Mouse (Mus musculus) left cerebral cortex, postnatal 14 days (tissue): Measurements from ENCODE around the gene Gm20388. TPM values are rescaled to one million over a fixed set of nuclear protein-coding genes. Genes with fewer than 3 reads are reported as not detected.

ENCODE experiments used
- DNase-seq, 2 experiments: peaks; one replicate each; pipeline ENCODE4 v3.0.0; 2021 to 2022; ENCODE audit warnings: low spot score in 2 of 2, mixed read lengths in 1 of 2
- intact Hi-C: fragments of 180-260 bp; cut with DNase I; formaldehyde crosslinking; loops from one replicate; pipeline ENCODE4 v1.15.1; 2025
- total RNA-seq, 2 experiments: library from RNA; stranded (reverse); gene quantifications; 2 replicates each; pipeline ENCODE4 v1.2.3; 2021

The Gm20388 gene
- total RNA-seq, 2 experiments from 2014 or later, result 2.8 to 7.3 TPM

DNA sequence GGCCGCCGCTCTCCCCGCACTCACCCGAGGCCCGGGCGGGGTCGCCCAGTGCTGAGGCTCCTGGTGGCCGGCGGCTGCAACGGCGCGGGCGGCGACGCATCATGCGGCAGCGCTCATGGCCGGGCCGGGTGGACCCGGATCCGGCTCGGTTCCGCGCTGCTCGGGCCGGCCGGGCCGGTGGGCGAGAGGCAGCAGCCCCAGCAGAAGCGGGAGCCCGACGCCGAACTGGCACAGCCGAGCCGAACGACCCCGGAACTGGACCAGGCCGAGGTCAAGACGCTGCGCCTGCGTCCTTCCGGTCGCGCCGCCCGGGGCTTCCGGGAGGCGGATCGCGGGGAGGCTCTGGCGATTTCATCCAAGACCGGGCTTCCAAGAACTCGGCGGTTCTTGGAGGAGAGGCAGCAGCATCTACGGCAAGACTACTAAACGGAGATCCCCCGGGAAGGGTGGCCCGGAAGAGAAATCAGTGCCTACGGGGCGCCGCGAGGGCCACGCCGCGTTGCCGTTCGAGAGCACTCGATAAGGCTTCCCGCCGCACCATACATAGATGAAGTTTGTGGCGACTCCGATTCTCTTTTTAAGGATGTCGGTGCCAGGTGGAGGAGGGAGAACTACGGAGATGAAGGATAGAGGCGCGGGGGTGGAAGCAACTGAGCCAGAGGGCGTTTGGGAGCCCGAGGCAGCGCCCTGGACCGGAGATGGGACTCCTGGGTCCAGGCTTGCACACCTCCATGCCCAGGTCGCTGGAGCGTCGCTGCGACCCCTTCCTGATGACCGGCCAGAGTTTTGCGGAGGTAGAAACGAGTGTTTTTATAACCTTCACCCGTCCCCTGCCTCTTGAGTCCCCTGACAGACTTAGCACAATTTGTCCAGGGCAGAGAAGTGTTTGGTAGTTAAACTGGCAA, 190.7 kb downstream of the Gm20388 start, which contains the start of gene Zdhhc7:
Gene Zdhhc7, minus strand, starts transcription at position 415 of the 905 bp plus-strand sequence.
- DNase-seq, result peak; percentile 84 to 86
- intact Hi-C loops, result no loop called here

DNA sequence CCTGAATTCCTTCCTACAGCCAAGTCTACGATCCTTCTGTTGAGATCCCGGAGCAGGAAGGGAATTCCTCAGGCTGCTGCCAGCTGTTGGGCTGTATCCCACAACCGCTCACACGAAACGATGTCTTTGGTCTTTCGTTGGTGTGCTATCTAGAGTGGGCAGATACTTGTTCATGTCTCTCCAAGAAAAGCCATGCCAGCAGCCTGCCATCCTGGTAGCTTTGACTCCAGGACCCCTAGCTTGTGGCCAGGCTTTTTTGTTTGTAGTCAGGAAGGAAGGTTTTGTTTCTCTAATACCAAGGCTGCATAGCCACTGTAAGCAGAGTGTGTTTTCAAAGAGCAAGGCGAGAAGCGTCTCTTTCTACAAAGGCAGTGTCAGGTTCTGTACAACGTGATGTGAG, 193.3 kb downstream of the Gm20388 start:
- intact Hi-C loops, result no loop called here
- no peak for DNase-seq

DNA sequence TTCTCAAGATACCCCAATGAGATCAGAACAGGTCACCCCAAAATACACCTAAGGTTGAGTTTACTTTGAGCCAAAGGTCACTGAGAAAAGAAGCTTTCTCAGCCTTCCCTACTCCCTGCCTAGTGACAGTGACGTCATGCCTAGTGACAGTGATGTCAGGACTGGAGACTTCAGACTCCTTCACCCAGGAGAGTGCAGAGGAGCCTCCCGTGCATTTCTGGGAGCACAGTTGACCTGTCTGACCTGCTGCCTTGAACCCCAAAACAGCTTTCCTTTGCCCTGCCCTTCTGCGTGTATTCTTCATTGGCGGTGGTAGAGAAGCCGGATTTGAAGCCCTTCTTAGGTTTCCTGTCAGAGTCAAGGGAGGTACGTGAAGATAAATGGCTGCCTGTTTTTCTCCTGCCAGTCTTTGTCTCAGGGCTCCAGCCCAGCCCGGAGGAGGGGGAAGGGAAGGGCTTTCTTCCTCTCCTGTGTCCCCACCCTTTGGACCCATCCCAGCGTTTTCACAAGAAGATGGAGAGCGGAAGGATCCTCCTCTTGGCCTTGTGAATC, 194.2 kb downstream of the Gm20388 start:
- no peak for DNase-seq
- intact Hi-C loops, result no loop called here

DNA sequence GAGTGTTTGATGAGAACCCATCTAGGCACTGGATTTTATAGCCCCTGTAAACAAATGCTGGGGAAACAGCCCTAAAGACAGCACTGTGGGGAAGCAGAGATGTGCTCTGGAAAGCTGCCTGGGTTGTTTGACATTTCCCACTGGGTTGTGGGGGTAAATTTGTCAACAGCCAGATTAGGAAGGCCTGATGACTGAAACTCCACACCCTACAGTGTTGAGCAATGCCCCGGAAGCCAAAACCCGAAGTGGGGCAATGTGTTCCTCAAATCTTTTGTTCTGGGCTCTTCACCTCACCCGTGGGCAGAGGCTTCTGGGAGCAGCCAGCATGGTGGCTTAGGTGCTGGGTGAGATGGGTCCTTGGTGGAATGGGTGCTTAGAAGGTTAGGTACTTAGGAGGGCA, 198.5 kb downstream of the Gm20388 start:
- intact Hi-C loops, result no loop called here
- DNase-seq, result no peak

DNA sequence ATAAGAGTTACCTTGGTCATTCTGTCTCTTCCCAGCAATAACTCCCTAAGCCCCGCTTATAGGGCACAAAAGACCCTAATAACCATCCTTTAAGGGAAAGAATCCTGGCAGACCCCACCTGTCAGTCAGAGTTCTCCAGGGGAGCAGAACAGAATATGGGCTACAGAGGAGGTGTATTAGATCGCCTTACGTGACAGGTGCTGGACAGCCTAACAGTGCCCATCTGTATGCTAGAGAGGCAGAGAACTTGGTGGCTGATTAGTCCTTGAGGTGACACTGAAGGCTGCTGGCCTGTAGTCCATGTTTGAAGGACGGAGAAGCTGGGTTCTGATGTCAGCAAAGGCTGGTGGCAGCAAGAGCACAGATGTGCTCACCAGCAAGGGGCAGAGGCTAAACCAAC, 200.3 kb downstream of the Gm20388 start:
- no peak for DNase-seq
- intact Hi-C loops, result no loop called here

DNA sequence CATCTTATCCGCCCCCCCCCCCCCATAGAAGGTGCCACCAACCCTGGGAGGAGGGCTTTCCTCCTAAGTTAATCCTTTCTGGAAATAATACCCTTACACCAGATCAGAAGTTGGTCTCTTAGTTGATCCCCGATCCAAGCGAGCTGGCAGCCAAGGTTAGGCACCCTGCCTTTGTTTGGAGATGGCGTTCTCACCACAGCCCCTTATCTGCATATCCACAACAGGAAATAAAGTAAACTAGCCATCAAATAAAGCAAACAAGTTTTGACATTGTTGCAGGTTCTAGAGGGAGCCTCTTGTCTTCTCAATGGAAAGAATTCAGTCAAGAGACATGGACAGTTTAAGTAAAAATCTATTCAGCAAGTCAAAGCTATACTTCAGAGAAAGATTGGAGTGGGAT, 200.7 kb downstream of the Gm20388 start:
- intact Hi-C loops, result no loop called here
- DNase-seq, result no peak

DNA sequence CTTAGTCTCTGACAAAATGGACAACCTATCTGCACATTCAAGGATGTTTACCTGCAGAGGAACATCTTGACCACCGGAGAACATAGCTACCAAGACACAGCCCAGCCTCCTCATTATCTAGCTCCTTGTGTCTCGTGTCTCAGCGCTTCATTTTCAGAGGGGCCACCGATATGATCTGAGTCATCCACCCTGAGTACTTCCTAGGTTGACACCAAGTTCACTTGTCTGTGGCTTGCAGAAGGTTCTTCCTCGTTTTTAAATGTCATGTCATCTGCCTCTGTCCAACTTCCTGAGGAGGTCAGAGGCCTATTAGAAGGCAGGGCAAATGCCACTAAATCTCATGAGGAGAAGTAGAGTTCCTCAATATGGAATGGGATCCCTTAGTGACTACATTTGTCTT, 201.9 kb downstream of the Gm20388 start:
- no peak for DNase-seq
- intact Hi-C loops, result no loop called here

DNA sequence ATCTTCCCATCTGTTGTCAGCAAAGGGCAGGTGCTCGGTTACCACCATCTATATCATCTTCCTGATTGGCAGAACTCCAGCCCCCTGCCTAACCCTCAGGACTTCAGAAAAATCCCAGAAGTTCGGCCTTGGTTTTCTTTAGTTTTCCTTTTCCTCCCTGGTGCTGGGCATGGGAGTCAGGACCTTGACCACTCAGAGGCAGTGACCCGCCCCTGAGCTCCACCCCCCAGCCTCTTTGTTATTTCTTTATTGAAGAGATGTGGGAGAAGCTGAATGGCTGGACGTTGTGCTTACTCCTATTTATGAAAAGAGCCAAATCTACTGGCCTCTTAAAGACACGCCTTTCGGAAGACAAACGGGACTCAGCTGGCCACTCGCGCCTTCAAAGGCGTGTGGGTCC, 202.7 kb downstream of the Gm20388 start:
- DNase-seq, result no peak
- intact Hi-C loops, result no loop called here

DNA sequence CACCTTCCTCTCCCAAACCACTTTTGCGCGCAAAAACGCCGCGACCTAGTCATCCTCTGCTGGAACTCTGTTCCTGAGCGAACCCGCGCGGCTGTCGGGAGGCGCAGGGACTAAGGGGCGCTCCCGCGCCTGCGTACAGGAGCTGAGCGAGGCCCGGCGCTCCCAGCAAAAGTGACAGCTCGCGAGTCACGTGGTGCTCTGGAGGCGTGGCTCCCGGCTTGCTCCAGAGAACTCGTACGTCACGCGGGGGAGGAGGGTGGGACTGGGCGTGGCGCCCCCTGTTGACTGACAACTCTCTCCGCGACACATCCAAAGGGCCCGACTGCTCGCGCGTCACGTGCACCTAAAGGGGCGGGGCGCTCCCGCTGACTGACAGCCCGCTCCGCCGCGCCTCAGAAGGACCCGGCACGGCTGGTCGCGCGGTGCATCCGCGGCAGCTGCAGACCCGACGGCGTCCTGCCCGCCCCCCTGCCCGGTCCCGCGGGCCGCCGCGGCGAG, 203.2 kb downstream of the Gm20388 start, which contains the start of gene 6430548M08Rik:
Gene 6430548M08Rik, plus strand, starts transcription at position 395 of the 498 bp plus-strand sequence.
- intact Hi-C loops, result no loop called here
- peak; percentile 100 for DNase-seq

DNA sequence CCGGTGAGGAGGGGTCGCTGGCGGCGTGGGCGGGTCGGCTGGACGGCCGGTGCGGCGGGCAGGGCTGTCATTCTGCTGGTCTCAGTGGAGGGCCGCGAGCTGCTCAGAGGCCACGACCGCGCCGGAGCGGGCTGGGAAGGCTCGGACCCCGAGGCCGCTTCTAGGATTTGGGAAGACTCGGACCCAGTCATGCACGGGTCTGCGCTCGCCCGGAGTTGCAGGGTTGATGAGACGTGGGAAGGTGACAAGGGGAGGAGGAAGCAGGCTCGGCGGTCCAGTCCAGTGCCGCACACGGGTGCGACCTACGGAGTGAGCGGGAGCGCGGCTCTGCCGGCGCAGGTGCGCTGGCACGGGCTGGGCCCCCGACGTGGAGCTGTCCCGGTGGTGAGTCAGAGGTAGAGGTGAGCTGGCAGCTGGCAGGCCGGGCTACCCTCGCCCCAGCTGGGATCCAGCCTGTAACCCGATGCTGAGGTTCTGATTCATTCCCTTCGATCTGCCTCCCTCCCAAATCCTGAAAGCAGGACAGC, 203.7 kb downstream of the Gm20388 start:
- DNase-seq, result no peak
- intact Hi-C loops, result no loop called here

DNA sequence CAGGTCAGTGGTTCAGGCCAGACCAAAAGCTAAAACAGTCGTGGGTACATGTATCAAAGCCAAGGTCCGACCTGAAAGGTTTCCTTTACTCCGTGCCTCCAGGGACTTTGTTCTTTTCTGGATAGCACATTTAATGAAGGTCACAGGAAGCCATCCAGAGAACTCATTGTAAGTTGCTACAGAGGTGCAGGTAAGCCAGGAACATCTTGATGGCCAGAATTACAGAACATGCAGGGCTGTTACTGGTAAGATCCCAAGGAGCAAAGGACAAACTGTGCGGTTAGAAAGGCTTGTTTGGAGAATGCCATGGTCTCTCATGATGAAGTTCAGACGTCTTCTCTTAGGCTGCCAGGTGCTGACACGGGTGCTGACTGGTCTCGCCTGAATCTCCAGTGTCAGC, 206.0 kb downstream of the Gm20388 start:
- no peak for DNase-seq
- intact Hi-C loops, result no loop called here

DNA sequence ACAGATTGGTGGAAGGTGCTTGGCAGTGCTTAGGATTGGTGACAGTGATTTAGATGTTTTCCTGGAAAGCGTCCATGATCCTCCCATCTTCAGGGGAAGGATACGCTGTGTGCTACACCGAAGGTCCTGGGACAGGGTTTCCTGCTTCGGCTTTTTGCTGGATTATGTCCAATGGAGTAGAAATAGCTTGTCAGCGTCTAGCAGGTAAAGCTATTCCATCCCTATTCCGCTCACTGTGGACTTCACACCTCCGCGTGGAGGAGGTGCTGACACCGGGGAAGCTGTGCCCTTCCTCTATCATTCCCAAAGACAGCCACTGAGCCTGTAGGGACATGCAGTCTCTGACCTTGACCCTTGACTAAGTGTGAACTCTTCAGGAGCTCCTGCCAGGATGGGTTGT, 207.5 kb downstream of the Gm20388 start:
- no peak for DNase-seq
- intact Hi-C loops, result no loop called here

DNA sequence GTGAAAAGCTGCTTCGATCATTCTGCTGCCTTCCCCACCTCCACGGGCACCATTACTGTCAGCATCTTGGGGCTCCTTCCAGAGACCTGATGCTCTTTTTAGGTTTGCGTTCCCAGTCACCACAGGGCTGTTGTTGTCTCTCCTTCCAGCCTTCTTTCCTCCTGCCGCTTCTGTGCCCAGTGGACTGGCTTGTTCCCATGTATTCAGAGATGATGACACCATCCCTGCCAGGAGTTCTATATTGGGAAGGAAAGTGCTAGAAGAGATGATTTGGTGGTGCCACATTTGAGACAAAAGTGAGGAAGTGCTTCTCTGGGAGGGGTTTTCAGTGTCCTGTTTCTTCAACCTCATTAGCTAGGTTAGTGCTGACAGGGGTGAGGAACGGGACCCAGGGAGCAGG, 208.2 kb downstream of the Gm20388 start:
- peak in 1 of 2 experiments; percentile 60 for DNase-seq
- intact Hi-C loops, result no loop called here

DNA sequence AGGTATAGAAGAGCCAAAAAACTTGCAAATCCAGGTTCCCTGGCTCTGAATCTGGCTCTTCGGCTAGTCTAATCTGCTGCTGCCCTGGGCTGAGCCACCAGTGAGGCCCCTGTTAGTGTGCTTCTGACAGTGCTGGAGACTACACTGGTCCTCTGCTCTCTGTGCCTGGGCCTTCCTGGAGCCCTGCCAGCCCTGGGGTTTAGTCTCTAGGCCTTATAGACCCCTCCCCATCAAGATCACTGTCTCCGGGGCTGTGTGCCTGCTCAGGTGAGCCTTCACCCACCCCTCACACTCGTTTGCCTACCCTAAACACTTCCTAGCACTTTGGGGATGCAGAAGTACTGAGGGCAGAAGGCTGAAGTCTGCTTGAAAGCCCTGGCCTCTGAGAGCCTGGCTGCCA, 208.8 kb downstream of the Gm20388 start:
- intact Hi-C loops, result no loop called here
- no peak for DNase-seq

DNA sequence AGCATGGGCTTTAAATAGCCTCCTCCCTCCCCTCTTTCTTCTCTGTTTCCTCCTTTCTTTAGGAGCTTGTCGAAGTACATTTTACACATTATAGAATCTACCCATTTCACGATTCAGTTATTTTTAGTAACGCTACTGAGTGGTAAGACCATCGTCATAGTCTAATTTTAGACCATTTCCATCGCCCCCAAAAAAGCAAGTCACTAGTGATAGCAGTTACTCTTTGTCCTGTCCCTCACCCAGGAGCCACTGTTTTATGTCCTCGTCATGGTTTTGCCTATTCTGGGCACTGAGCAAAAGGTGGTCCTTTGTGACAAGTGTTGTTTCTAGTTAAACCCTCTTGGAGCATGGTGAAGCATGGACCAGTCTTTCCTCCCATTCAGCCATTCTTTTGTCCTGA, 209.3 kb downstream of the Gm20388 start:
- DNase-seq, result peak in 1 of 2 experiments; percentile 60
- intact Hi-C loops, result no loop called here

DNA sequence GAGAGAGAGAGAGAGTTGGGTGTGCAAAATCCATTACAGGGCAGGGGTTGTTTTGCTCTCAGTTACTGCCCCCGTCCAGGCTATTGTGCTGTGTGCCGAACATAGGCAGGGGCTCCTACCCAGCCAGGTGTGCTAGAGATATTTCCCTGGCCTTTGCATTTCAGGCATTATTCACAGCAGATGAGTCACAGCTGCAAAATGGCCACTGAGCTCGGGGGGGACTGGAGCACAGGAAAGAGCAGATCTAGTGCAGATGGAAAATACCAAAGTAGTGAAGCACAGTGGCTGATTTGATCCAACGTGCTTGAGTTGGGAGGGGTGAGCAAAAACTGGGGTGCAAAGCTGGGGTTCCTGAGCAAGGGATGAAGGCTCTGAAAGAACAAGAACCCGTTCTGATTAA, 210.3 kb downstream of the Gm20388 start:
- intact Hi-C loops, result no loop called here
- no peak for DNase-seq

DNA sequence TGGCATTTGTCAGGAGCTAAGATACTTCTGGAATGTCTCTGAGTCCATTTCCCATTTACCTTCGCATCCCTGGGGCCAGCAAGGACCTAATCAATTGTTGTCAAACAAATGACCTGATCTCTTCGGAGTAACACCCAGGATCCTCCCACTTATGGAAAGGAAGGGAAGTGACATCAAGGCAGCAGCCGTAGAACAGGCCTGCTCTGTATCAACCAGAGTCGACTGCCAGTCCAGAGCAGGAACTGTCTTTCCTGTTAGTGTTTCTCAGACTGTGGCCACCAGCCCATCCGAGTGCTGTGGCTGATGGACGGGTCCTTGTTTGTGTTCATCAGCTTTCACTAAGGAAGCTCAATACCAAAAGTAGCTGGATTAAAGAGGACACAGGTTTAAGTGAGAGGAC, 213.6 kb downstream of the Gm20388 start:
- intact Hi-C loops, result no loop called here
- no peak for DNase-seq

DNA sequence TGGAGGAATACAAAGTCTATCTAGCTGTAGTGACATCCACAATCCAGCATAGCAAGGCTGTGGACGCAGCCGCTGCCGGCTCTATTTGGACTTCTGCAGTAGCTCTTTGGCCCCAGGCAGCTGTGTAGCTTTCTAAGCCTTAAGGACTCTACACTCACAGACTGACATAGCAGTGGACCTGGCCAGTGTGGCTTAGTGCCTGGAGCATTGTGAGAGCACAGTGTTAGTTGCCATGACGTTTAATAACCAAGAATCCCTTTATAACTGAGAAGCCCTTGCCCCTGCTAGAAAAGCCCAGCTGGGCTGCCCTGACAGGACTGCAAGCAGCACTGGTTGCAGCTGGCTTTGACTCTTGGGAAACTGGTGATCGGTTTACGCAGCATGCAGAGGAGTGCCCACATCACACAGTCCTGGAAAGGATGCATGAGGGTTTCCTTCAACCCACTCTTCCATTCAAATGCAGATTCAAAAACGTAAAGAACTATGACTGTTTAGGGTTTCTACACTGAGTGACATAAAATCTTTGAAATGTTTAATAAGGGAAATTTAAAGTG, 214.3 kb downstream of the Gm20388 start:
- intact Hi-C loops, result no loop called here

DNA sequence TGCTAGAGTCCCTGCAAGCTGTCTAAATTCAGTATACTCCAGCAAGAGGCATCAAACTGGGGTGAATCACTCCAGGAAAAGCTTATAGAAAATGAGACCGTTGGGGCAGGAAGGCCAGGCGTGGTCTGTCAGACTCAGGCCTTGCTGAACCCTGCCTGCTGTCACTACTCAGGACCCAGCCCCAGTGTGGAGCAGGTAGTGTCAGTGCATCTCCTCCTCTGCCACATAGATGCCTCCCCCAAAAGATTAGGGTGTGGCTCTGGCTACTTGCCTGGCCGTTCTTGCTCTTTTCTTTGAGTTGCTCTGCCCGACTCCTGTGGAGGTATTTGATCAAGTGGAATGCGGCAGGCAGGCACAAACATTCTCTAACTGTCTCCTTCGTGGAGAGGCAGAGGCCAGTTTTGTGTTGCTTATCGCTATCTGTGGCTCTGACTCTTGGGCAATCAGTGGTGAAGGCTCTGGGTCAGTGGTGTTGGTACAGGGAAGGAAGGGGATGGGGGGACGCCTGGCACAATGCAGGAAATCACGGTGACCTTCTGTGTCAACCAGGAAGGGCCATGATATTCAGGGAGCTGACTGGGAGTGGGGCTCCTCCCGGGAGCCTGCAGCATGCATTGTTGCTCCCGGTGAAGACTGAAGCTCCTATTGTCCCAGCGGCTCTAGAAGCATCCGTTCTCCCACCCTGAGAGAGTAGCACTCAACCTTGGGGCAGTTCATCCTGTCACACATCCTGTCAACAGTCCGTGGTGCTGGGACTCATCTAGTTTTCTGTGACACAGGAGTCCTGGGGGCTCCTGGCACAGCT, 215.9 kb downstream of the Gm20388 start:
- no peak for DNase-seq
- intact Hi-C loops, result no loop called here

More for the DNA sequence above, 214.3 kb downstream of the Gm20388 start:
- no peak for DNase-seq
